Mouse (Mus musculus): ENCODE results near the gene Cypt1. TPM values are rescaled to one million over a fixed set of nuclear protein-coding genes. Genes with fewer than 3 reads are reported as not detected.

The Cypt1 gene
- not detected in 2 replicates for polyA plus RNA-seq (2015; fragmentation: Nextera tagmentation; extraction: Ambion mirVana)

DNA sequence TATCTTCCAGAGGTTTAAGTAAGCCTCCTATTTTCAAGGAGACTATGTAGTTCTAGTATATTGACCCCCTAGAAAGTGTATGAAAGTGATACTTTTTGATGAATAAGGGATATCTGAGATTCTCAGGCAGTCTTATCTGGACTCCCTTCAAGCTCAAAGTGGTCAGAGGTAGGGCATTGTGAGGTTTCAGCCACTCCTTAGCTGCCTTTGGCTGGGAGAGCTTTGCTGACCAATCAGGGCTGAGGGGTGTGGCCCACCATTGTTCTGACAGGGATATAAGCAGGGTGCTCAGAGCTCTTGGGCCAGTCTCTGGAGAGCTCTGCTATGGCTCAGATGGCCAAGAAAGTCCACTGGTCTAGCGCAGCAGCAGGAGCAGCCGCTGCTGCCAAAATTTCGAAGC is at the start of gene Cypt1:
Gene Cypt1, plus strand, starts transcription at position 301 of the 400 bp plus-strand sequence.

Other genes with a start within 250 kb of the Cypt1 start
- gene Maoa, start 96.8 kb downstream of the Cypt1 start, polyA plus RNA-seq (2015; fragmentation: Nextera tagmentation; extraction: Ambion mirVana), result 34.4 and 66.4 TPM in 2 replicates

All from adrenal gland, postnatal 0 days (tissue).